Mouse (Mus musculus) spleen, postnatal 14 days (tissue): ENCODE results near the gene 1700007K13Rik.

Source experiments
- DNase-seq, 2 experiments: peaks; one replicate each; pipeline ENCODE4 v3.0.0; 2021 to 2022; ENCODE audit warnings: low spot score in 2 of 2

The 1700007K13Rik gene

DNA sequence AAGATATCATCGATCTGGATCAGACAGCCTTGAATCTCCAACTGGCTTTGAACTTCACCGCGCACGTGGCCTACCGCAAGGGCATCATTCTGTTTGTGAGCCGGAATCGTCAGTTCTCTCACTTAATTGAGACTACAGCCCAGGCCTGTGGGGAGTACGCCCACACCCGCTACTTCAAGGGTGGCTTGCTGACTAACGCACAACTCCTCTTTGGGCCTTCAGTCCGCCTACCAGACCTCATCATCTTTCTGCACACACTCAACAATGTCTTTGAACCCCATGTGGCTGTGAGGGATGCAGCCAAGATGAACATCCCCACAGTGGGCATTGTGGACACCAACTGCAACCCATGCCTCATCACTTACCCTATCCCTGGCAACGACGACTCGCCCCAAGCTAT, 3.3 kb upstream of the 1700007K13Rik start:
- no peak for DNase-seq

GRCm38 (mm10) chr2:28468486-28469225, 2.5 kb upstream of the 1700007K13Rik start:
- no peak for DNase-seq

DNA sequence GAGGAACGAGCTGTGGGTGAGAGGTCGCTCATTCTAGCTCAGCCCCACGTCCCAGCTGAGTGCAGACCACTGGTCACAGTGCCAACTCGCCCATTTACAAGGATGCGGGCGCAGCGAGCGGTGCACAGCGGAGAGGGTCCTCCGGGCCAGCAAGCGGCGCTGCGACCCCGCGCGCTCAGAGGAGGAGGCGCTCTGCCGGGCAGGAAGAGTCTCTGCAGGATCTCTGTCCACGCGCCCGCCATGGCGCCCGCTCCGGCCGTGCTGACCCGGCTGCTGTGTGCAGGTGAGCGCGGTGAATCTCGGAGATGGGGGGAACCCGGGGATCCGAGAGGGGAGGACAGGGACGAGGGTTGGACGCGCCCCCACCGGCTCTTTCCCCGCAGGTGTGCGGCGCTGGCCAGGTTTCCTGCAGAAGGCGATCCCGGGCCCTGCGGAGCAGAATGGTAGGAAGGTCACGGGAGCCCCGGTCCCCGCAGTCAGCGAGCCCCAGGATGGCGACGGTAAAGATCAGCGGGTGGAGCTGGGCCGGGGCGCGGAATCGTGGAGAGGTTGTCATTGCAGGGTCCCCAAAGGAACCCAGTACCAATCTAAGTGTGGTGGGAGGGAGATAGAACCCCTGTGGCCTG, 1.8 kb upstream of the 1700007K13Rik start, which contains the start of gene Mrps2:
TSS of gene Mrps2 (plus strand) at position 207 of the 626 bp plus-strand sequence.
- peak; percentile 61 to 74 for DNase-seq

- no peak for DNase-seq
These were observed 1.2 kb downstream of the 1700007K13Rik start for GRCm38 (mm10) chr2:28464919-28465318.

DNA sequence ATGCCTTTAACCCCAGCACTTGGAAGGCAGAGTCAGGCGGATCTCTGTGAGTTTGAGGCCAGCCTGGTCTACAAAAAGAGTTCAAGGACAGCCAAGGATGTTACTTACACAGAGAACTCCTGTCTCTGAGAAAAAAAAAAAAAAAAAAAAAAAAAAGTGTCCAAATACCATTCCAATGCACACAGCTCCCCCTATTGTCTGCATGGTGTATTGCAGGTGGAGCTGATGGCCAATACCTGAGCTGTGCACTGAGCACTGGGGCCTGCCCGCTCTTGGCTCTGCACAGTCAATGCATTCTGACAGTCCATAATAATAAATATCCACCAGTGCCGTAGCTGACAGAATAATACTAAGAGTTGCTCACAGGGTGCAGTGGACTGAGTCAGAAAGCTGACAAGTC, 2.2 kb downstream of the 1700007K13Rik start:
- DNase-seq = peak in 1 of 2 experiments; percentile 47

DNA sequence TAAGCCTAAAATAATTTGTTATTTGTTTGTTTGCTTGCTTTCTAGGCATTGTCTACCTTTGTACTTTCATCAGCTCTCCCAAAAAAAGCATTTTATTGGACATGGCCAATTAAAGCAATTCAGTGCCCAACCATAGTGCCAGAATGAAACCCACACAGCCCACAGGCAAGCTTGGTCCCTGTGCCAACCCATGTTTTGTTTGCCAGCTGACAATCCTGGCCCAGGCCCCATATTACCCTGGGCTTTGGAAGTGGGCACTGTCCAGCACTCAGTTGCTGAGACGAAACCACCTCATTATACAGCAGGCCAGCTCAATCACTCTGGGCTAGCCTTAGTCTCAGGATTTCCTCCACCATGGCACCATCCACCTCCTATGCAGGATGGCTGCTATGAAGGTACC, 9.5 kb downstream of the 1700007K13Rik start:
- DNase-seq = no peak

GRCm38 (mm10) chr2:28453539-28453938, 12.6 kb downstream of the 1700007K13Rik start:
- no peak for DNase-seq

DNA sequence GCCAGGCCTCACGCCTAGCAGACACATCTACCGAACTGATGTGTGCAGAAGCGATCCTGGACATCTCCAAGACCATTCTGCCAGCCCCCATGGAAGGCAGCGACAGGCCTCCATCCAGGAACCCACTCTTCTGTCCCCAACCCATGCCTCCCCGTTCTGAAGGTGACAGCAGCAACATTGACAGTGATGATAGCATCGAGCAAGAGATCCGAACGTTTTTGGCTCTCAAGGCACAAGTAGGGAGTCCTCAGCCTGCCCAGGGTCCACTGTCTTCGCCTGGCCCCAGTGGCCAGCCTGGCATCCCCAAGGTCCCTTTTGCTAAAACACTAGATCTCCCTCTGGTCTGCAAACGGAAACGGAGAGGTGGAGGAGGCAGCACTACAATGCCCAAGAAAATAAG, 14.5 kb downstream of the 1700007K13Rik start:
- no peak for DNase-seq

- no peak for DNase-seq
These were observed 18.8 kb downstream of the 1700007K13Rik start for GRCm38 (mm10) chr2:28447315-28447670.

- DNase-seq = no peak
These were observed 19.4 kb downstream of the 1700007K13Rik start, which contains the start of gene Ppp1r26 for GRCm38 (mm10) chr2:28446515-28447314. TSS of gene Ppp1r26 (plus strand) at chr2:28446800.

- DNase-seq = no peak
These were observed 20.0 kb downstream of the 1700007K13Rik start for GRCm38 (mm10) chr2:28446181-28446514.

DNA sequence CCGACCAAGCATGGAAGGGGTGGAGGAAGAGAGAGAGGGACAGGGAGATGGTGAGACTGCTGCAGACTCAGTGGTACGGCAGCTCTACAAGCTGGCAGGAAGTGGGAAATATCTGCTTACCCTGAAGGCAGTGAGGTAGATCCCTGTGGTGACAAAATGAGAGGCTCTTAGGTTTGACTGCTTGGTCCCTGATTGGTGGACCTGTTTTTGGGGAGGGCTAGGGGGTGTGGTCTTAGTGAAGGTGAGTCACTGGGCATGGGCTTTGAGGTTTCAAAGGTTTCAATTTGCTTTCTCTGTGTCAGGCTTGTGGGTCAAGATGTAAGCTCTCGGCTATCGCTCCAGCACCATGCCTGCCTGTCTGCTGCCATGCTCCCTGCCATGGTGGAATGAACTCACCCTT, 21.1 kb downstream of the 1700007K13Rik start:
- DNase-seq = no peak

GRCm38 (mm10) chr2:28440842-28441241, 25.3 kb downstream of the 1700007K13Rik start:
- DNase-seq = no peak

GRCm38 (mm10) chr2:28435401-28435800, 30.7 kb downstream of the 1700007K13Rik start:
- DNase-seq = no peak

DNA sequence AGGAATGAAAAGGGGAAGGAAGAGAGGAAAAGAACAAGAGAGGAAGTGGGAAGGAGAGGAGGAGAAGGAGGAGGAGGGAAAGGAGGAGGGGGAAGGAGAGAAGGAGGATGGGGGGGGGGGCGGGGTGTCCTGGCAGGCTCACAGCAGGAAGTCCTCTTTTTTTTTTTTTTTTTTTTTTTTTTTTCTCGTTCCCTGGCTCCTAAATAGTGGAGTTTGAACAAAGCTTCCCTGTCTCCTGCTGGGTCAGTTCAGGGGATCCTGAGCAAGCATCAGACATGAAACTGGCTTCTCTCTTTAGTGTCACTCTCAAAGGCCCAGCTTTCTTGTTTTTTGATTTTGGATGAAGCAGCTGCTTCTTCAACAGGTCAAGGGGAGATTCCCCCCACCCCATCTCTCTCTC, 32.6 kb downstream of the 1700007K13Rik start:
- DNase-seq = no peak

GRCm38 (mm10) chr2:28432811-28433210, 33.3 kb downstream of the 1700007K13Rik start:
- DNase-seq = no peak

DNA sequence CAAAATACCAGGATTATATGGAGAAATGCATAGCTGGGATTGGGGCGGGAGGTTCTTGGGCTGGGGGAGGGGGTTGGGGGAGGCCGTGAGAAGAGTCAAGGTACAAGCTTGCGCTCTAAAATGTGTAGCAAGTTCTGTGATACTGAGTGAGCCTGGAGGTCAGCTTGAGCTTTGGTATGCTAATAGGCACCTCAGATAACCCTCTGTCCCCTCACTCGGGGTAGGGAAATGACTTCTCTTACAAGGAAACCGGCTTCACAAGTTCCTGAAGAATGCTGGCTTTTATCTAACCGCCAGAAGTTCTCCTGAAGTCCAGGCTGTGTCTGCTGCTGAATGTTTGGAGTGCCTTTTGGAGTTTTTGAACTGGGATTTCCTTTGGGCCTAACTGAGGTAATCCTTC, 35.3 kb downstream of the 1700007K13Rik start:
- no peak for DNase-seq

GRCm38 (mm10) chr2:28427226-28427625, 38.9 kb downstream of the 1700007K13Rik start:
- DNase-seq = no peak

- DNase-seq = peak in 1 of 2 experiments; percentile 35
These were observed 43.0 kb downstream of the 1700007K13Rik start for GRCm38 (mm10) chr2:28423167-28423566.

DNA sequence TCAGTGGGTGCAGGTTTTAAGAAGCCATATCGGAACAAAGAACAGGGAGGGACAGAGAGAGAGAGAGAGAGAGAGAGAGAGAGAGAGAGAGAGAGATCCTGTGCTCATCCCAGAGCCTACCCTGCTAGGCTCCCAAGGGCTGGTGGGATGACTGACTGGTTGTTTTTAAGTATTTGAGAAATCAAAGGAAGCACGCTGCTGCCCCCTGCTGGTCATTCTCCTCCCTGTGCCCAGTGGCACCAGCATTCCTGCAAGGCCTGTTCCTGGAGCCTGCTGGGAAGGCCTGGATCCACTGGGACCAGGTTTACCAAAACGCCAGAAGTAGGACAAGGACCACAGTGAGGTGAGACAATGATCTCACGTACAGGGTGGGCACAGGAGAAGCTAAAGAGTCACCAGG, 46.2 kb downstream of the 1700007K13Rik start:
- peak in 1 of 2 experiments; percentile 59 for DNase-seq

- peak; percentile 56 to 75 for DNase-seq
These were observed 48.1 kb downstream of the 1700007K13Rik start for GRCm38 (mm10) chr2:28418034-28418433.

DNA sequence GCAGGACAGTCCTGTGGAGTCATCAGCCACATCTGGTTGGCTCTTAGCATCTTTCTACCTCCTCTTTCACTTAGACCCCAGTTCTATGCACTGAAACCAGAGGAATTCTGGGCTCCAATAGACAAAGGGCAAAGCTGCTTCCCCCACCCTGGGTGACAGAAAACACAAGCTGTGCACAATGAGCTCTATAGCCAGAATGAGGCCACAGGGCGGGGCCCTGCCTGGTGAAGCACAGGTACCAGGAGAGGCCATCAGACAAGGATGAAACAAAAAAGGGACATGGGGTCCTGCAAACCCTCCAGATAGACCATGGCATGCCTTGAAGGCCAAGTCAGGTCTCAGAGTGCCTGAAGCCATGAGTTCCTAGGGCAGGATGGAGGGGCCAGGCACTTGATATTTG, 49.6 kb downstream of the 1700007K13Rik start:
- DNase-seq = no peak
